Mouse (Mus musculus) midbrain, postnatal 0 days (tissue): ENCODE data around the gene Vash1. TPM values are rescaled to one million over a fixed set of nuclear protein-coding genes. Genes with fewer than 3 reads are reported as not detected.

Experiments
- ATAC-seq: fragments of 200-750 bp; cut with Nextera tagmentation; 2 replicates; pipeline ENCODE4 v1.8.0; 2017; ENCODE audit warnings: moderate number of reproducible peaks, mild to moderate bottlenecking, moderate TSS enrichment, moderate library complexity; ENCODE audit not compliant: low FRiP score
- DNase-seq: peaks from one replicate; pipeline ENCODE4 v3.0.0-alpha.2; 2015; ENCODE audit warnings: low spot score
- H3K27ac ChIP-seq: fragments of 300-500 bp; sonication (generic); 2 replicates; pipeline ENCODE4 v1.5.1; 2014; ENCODE audit warnings: low read depth, mild to moderate bottlenecking, low read length, mixed read lengths
- H3K27me3 ChIP-seq: fragments of 300-500 bp; sonication (generic); 2 replicates; pipeline ENCODE4 v1.6.1; 2014; ENCODE audit warnings: low read length, control low read depth, mixed read lengths; ENCODE audit not compliant: insufficient read depth
- H3K36me3 ChIP-seq: fragments of 300-500 bp; sonication (generic); 2 replicates; pipeline ENCODE4 v1.6.1; 2014; ENCODE audit warnings: low read length, control low read depth, mixed read lengths; ENCODE audit not compliant: insufficient read depth
- H3K4me1 ChIP-seq: fragments of 300-500 bp; sonication (generic); 2 replicates; pipeline ENCODE4 v1.6.1; 2014; ENCODE audit warnings: mild to moderate bottlenecking, control low read depth, antibody characterized with exemption, low read length, mixed read lengths; ENCODE audit not compliant: insufficient read depth
- H3K4me2 ChIP-seq: fragments of 300-500 bp; sonication (generic); 2 replicates; pipeline ENCODE4 v1.6.1; 2014; ENCODE audit warnings: low read depth, mild to moderate bottlenecking, low read length, mixed read lengths; ENCODE audit not compliant: poor library complexity, severe bottlenecking
- H3K4me3 ChIP-seq: fragments of 300-500 bp; sonication (generic); 2 replicates; pipeline ENCODE4 v1.5.1; 2014; ENCODE audit warnings: low read depth, mild to moderate bottlenecking, low read length, moderate library complexity
- H3K9ac ChIP-seq: fragments of 300-500 bp; sonication (generic); replicated peaks from 2 replicates; pipeline ENCODE4 v1.6.1; 2014; ENCODE audit warnings: mild to moderate bottlenecking, low read length, moderate library complexity, mixed read lengths; ENCODE audit not compliant: poor library complexity, severe bottlenecking
- H3K9me3 ChIP-seq: fragments of 300-500 bp; sonication (generic); 2 replicates; pipeline ENCODE4 v1.6.1; 2016; ENCODE audit warnings: low read length, control low read depth
- CTCF ChIP-seq: IDR thresholded peaks from 2 replicates; pipeline ENCODE4 v1.5.1; 2016; ENCODE audit warnings: antibody characterized with exemption, mild to moderate bottlenecking
- WGBS: fragments of 180-500 bp; shearing (Covaris S2); extraction: QIAGEN DNeasy Blood & Tissue Kit; methylation state at CpG from one replicate; pipeline ENCODE4 v1.1.7; 2014; 5-methylcytosine and 5-hydroxymethylcytosine counted together
- polyA plus RNA-seq: library from polyadenylated mRNA; unstranded; fragments of >200 nt; fragmentation: Nextera tagmentation; extraction: Ambion mirVana; gene quantifications from 2 replicates; pipeline ENCODE4 v1.2.1, GENCODE M21; 2015
- total RNA-seq: library from RNA; depleted of rRNA; stranded (reverse); fragments of >200 nt; gene quantifications from 2 replicates; pipeline ENCODE4 v1.2.3, GENCODE M21; 2014

Vash1 gene
- total and polyA plus RNA-seq, 2 experiments from 2014 or later = 25.4 to 89.4 TPM

- TF ChIP-seq CTCF = no peak
- 50% methylated on average over 9 of the region's 9 CpGs for whole genome bisulfite sequencing
- H3K36me3 ChIP-seq = no peaks in the 10 kb centered on the region
- no peak overlapping the region for H3K4me3 ChIP-seq
- peaks cover 5% of the 10 kb centered on the region; the same call in 1 of the 2 replicates for H3K4me1 ChIP-seq
- DNase-seq = peak; percentile 76
- H3K27ac ChIP-seq = no peak overlapping the region
- no peaks in the 10 kb centered on the region for H3K9me3 ChIP-seq
- no peaks in the 10 kb centered on the region for H3K27me3 ChIP-seq
- no peak overlapping the region for H3K9ac ChIP-seq
- H3K4me2 ChIP-seq = no peak overlapping the region
- no peak for ATAC-seq
Measured at GRCm38 (mm10) chr12:86646831-86647230, 31.7 kb upstream of the Vash1 start.

DNA sequence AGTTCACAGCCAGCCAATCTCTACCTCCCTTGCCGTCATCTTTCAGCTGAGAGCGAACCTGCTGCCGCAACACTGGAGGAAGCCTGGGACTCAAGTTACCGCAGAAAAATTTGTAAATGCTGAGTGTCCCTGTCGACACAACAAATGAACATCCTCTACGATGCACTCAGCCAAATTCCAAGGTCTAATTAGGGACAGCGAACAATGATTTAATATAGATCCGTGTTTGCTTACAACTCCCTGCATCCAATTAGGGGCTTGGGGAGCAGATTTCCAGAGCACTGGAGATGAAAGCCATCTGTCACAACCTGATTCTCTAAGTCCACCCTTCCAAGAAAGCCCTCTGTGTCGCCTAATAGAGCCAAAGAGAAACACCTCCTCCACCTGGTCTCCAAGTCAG is 31.2 kb upstream of the Vash1 start:
- no peak overlapping the region for H3K4me3 ChIP-seq
- WGBS = 46% methylated on average over 9 of the region's 9 CpGs
- H3K27me3 ChIP-seq = no peaks in the 10 kb centered on the region
- no peak overlapping the region for H3K9ac ChIP-seq
- ATAC-seq (no peak), DNase-seq (peak; percentile 70)
- no peak overlapping the region for H3K4me2 ChIP-seq
- H3K27ac ChIP-seq = no peak overlapping the region
- no peaks in the 10 kb centered on the region for H3K9me3 ChIP-seq
- no peak for TF ChIP-seq CTCF
- H3K4me1 ChIP-seq = peaks cover 6% of the 10 kb centered on the region; the same call in 1 of the 2 replicates
- no peaks in the 10 kb centered on the region for H3K36me3 ChIP-seq

GRCm38 (mm10) chr12:86647736-86648135 is 30.8 kb upstream of the Vash1 start:
- DNase-seq (no peak), ATAC-seq (no peak)

DNA sequence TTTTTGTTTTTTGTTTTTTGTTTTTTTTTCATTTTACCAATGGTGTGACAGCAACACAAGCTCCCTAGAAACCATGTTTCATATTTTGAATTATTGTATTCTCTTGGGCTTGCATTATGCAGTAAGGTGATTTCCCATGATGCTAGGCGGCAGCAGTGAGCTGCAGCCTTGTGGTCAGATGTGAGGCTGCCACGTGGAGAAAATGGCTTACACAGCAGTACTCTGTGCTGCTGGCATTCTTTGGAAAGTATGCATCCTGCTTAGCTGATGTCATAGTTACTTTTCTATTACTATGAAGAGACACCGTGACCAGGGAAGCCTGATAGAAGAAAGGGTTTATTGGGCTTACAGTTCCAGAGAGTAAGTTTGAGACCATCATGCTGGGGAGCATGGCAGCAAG is 30.0 kb upstream of the Vash1 start:
- Histone ChIP-seq H3K4me3 (no peak overlapping the region), H3K9me3 (no peaks in the 10 kb centered on the region), H3K9ac (no peak overlapping the region), H3K27me3 (no peaks in the 10 kb centered on the region), H3K4me2 (no peak overlapping the region), H3K4me1 (peaks cover 13% of the 10 kb centered on the region; the same call in 1 of the 2 replicates), H3K36me3 (no peaks in the 10 kb centered on the region), H3K27ac (no peak overlapping the region)
- ATAC-seq (no peak), DNase-seq (no peak)
- no peak for TF ChIP-seq CTCF
- 63% methylated on average over 3 of the region's 3 CpGs for WGBS

More at GRCm38 (mm10) chr12:86647736-86648135, 30.8 kb upstream of the Vash1 start:
- Histone ChIP-seq H3K9me3 (no peaks in the 10 kb centered on the region), H3K27ac (no peak overlapping the region), H3K4me1 (peaks cover 11% of the 10 kb centered on the region; the same call in 1 of the 2 replicates), H3K4me2 (no peak overlapping the region), H3K27me3 (no peaks in the 10 kb centered on the region), H3K4me3 (no peak overlapping the region), H3K36me3 (no peaks in the 10 kb centered on the region), H3K9ac (no peak overlapping the region)
- 66% methylated on average over 5 of the region's 5 CpGs for WGBS
- no peak for TF ChIP-seq CTCF

- no peaks in the 10 kb centered on the region for H3K36me3 ChIP-seq
- 0 out of 2 replicates have a peak, but pooled peaks cover 7% of the 10 kb centered on the region for H3K4me1 ChIP-seq
- H3K27ac ChIP-seq = no peak overlapping the region
- no peaks in the 10 kb centered on the region for H3K27me3 ChIP-seq
- H3K9ac ChIP-seq = no peak overlapping the region
- TF ChIP-seq CTCF = no peak
- no peaks in the 10 kb centered on the region for H3K9me3 ChIP-seq
- no peak overlapping the region for H3K4me3 ChIP-seq
- 92% methylated on average over 8 of the region's 8 CpGs for WGBS
- H3K4me2 ChIP-seq = no peak overlapping the region
- no peak for DNase-seq
- ATAC-seq = no peak
Measured at GRCm38 (mm10) chr12:86651301-86651860, 27.1 kb upstream of the Vash1 start.

DNA sequence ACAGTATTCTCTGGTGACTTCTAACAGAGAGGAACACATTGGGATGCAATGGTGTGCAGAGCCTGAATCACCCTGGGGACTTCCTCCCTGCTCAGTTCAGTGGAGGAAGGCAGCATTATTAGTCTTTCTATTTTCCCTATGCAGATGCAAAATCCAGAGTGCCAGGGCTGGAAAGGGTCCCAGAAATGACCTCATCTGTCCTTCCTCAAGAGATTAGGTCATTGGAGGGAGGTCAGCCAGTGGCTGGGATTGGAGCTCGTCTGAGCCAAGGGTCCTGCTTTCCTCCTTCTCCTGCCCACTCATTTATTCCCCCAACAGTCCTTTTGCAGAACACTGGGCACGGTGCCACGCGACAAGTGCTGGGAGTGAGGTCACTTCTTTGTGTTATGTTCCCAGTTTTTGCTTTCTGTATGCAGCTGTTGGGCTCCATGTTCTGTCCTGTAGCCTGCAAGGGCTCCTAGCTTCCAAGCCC is 25.9 kb upstream of the Vash1 start:
- Histone ChIP-seq H3K4me2 (no peak overlapping the region), H3K27me3 (no peaks in the 10 kb centered on the region), H3K4me1 (0 out of 2 replicates have a peak, but pooled peaks cover 7% of the 10 kb centered on the region), H3K9ac (no peak overlapping the region), H3K27ac (0 out of 2 replicates have a peak overlapping the region, but pooled peaks have one; percentile 12), H3K36me3 (no peaks in the 10 kb centered on the region), H3K4me3 (no peak overlapping the region), H3K9me3 (no peaks in the 10 kb centered on the region)
- DNase-seq = peak; percentile 90
- 59% methylated on average over 4 of the region's 4 CpGs for WGBS
- peak; percentile 86 for ATAC-seq
- TF ChIP-seq CTCF = no peak
